Mouse (Mus musculus): ENCODE results near the gene Zkscan5.

DNA sequence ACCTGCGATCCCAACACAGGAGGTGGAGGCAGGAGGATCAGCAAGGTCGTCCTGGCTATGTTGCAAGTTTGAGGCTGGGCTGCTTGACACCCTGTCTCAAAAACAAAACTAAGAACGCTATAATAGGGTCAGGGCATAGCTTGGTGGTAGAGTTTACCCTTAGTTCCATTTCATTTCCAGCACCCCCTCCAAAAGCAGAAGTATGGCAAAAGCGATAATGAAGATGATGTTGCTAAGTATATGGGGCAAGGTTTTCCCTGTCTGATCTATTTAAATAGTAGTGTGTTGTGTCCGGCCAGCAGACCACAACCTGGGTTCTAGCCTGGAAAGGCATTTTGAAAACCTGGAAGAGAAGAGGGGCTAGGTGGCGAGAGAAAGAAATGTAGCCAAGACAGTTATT lies 3.6 kb downstream of the Zkscan5 start:
- TF ChIP-seq CTCF (IDR thresholded peaks at IDR 0.05; ENCODE audit: borderline replicate concordance, insufficient read depth, low read depth, low read length) (no peak), POLR2A (IDR thresholded peaks at IDR 0.05; ENCODE audit: borderline replicate concordance, insufficient read depth, low read length) (no peak)

All from cerebellum, adult 2 months (tissue).